In genomic region chr12:77823381-77824030, GRCm38 (mm10) we compare ENCODE assay signal across 12 mouse cellular contexts.
DNase-seq lines count a peak whose midpoint lies in the region; ATAC-seq and TF ChIP-seq lines count a peak whose summit lies in the region.
"Had no signal": no experiment of that assay in that cellular context is flagged by ENCODE, and none has a peak within 500 bp of the region (broad histone marks: within the 10 kb centered on the region; RNA-seq: fewer than 3 reads in every experiment).

No protein-coding gene starts in this region.

- H3K9me3 ChIP-seq in lung, embryonic 14.5 days (ENCODE audit: low read depth, low read length), result no peaks in the 10 kb centered on the region; the same call in 1 of the 2 replicates
- H3K9me3 ChIP-seq in midbrain, embryonic 11.5 days (ENCODE audit: control insufficient read depth, low read length), result no peaks in the 10 kb centered on the region; the same call in 1 of the 2 replicates

- no peaks in the 10 kb centered on the region for H3K36me3 ChIP-seq in lung, embryonic 14.5 days (ENCODE audit: insufficient read depth)
- no peaks in the 10 kb centered on the region for H3K36me3 ChIP-seq in midbrain, embryonic 11.5 days (ENCODE audit: control insufficient read depth, insufficient read depth, low read length)

- H3K9ac ChIP-seq in lung, embryonic 14.5 days, result no peak overlapping the region
- H3K9ac ChIP-seq in midbrain, embryonic 11.5 days (ENCODE audit: low read length), result no peak overlapping the region
- H3K9ac ChIP-seq: liver, postnatal 0 days had no signal

- peak; percentile 49; the same call in 1 of the 2 replicates for ATAC-seq in lung, embryonic 14.5 days (ENCODE audit: insufficient read depth)
- no peak for ATAC-seq in midbrain, embryonic 11.5 days (ENCODE audit: low FRiP score)
- no peak for ATAC-seq in erythroid progenitor cell, adult 5-6 weeks (replicated peaks; ENCODE audit: low FRiP score, poor library complexity, severe bottlenecking)
- ATAC-seq: inflammation-experienced regulatory T-cells, adult 6 months; liver, postnatal 0 days had no signal

- no peak overlapping the region for H3K4me3 ChIP-seq in gastrocnemius, adult 2 months
- no peak overlapping the region for H3K4me3 ChIP-seq in lung, embryonic 14.5 days (ENCODE audit: low read depth, low read length)
- H3K4me3 ChIP-seq in midbrain, embryonic 11.5 days (ENCODE audit: low read depth, low read length), result no peak overlapping the region

- no peak overlapping the region for H3K4me2 ChIP-seq in lung, embryonic 14.5 days
- H3K4me2 ChIP-seq in midbrain, embryonic 11.5 days, result no peak overlapping the region

- peak; percentile 36 for DNase-seq in gastrocnemius, adult 2 months
- no peak for DNase-seq in gastrocnemius, postnatal 4 days (ENCODE audit: low spot score in 2 of 2)
- DNase-seq in ES-CJ7 (ENCODE audit: low read depth, low spot score), result peak; percentile 10
- DNase-seq in heart, postnatal 10 days, result peak; percentile 37 to 42
- peak; percentile 38 for DNase-seq in lung, embryonic 14.5 days
- no peak for DNase-seq in layer of hippocampus, postnatal 36 days
- DNase-seq in midbrain, embryonic 11.5 days (ENCODE audit: low spot score, missing footprints), result no peak
- DNase-seq: cerebellum, adult 2 months; liver, postnatal 0 days; midbrain, embryonic 14.5 days had no signal

- no peaks in the 10 kb centered on the region for H3K27me3 ChIP-seq in lung, embryonic 14.5 days (ENCODE audit: insufficient read depth, low read length)
- H3K27me3 ChIP-seq in midbrain, embryonic 11.5 days (ENCODE audit: control insufficient read depth, insufficient read depth, low read length), result no peaks in the 10 kb centered on the region

- H3K27ac ChIP-seq in gastrocnemius, adult 2 months, result peak overlapping the region; percentile 65
- no peak overlapping the region for H3K27ac ChIP-seq in lung, embryonic 14.5 days (ENCODE audit: low read depth)
- no peak overlapping the region for H3K27ac ChIP-seq in midbrain, embryonic 11.5 days (ENCODE audit: low read depth, low read length)

- intact Hi-C loops in gastrocnemius, adult 2 months (cut with DNase I), result no loop called here
- intact Hi-C loops in heart, postnatal 10 days (cut with DNase I), result no loop called here

- 18% methylated on average over 3 of the region's 3 CpGs for WGBS in lung, embryonic 14.5 days
- WGBS in midbrain, embryonic 11.5 days, result 47% methylated on average over 3 of the region's 3 CpGs

- no peaks in the 10 kb centered on the region for H3K4me1 ChIP-seq in lung, embryonic 14.5 days (ENCODE audit: insufficient read depth)
- H3K4me1 ChIP-seq in midbrain, embryonic 11.5 days (ENCODE audit: control insufficient read depth, insufficient read depth, low read length), result no peaks in the 10 kb centered on the region

- no peak for TF ChIP-seq CTCF in gastrocnemius, adult 2 months (IDR thresholded peaks at IDR 0.05)
- TF ChIP-seq CTCF in lung, embryonic 14.5 days (IDR thresholded peaks at IDR 0.05; ENCODE audit: low read depth), result no peak

Comparison
In these comparisons a context has a peak if more than half of its experiments do, and no peak if none do; other contexts are left out.
1. DNase-seq: peak in gastrocnemius, adult 2 months (single experiment), ES-CJ7 (single experiment), heart, postnatal 10 days (2 of 2) and lung, embryonic 14.5 days (single experiment); none in gastrocnemius, postnatal 4 days (0 of 2), layer of hippocampus, postnatal 36 days (0 of 2) and midbrain, embryonic 11.5 days (single experiment).